Mouse (Mus musculus) liver, postnatal 0 days (tissue): ENCODE measurements at regions not wholly inside any gene's neighbourhood (a gene's known extent, or its start where the extent isn't known, plus 50 kb on each side); places are given as distances from the start of the nearest gene placed in this dataset.

Experiments used
- CTCF ChIP-seq: sonication (generic); IDR thresholded peaks from 2 replicates; pipeline ENCODE4 v1.5.1; 2016; ENCODE audit warnings: antibody characterized with exemption, low read depth
- EP300 ChIP-seq: IDR thresholded peaks from 2 replicates; pipeline ENCODE4 v1.6.1; 2016; ENCODE audit warnings: antibody characterized with exemption, low read depth, mild to moderate bottlenecking

DNA sequence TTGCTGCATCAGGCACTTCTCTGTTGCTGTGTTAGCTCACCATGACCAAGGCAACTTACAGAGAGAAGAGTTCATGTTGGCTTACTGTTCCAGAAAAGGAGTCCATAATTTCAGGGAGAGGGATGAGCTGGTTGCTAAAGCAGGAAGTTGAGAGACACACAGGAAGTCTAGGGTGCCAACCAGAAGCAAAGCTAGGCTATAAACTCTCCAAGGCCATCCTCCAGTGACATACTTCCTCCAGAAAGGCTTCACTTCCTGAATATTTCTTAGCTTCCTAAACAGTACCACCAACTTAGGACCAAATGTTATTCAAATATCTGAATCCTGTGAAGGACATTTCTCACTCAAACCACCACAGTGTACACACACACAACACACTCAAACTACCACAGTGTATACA lies 2010.6 kb downstream of the A830018L16Rik start:
- TF ChIP-seq EP300: no peak
- TF ChIP-seq CTCF: no peak
